Mouse (Mus musculus): ENCODE data around the gene Gpx3.
A peak's percentile ranks its signal among the peaks of the same experiment; 100 is the strongest.
"Not testable (repeated sequence)": the region's sequence is repeated elsewhere in the genome, so short reads cannot be mapped to it uniquely, and the experiment has no call there.

Gene Gpx3

GRCm38 (mm10) chr11:54881051-54881474 is 21.2 kb upstream of the Gpx3 start:
- DNase-seq: peak; percentile 52

DNA sequence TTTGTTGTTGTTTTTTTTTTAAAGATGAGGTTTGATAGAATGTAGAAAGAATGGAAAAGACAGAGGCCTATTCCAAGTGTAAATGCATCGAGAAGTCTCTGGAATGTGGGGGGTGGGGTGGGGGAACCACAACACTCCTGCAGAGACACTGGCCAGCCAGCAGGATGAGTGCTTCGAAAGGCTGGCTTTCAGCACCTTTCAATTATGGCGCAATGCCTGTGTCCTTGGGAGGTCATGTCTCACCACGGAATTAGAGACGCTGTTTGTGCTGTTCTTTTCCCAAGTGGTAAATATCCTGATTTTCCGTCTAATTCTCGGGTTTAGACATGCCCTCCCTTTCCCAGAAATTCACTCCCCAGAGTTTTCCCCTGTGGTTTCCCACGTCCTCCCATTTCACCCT is 19.6 kb upstream of the Gpx3 start:
- peak; percentile 72 for DNase-seq

DNA sequence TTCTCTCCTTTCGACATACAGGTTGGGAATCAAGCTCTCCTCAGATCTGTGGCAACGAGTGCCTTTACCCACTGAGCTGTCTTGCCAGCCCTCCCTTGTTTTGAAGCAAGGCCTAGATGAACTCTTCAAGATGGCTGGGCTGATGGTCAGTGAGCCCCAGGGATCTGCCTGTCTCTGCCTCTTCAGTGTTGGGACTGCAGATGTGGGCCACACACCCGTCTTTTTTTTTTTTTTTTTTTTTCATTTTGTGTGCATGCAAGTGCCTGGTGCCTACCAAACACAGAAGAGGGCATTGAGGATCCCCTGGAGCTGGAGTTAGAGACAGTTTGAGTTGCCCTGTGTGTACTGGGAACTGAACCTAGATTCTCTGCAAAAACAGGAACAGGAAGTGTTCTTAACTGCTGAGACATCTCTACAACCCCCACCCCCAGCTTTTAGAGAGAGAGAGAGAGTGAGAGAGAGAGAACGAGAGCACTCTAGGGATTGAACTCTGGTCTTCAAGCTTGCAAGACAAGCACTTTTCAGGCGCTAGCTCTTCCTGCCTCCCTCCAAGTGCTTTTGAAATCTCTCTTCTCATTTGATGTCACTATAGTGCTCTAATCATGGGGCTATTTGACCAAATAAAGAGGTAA is 17.9 kb upstream of the Gpx3 start:
- no peak for DNase-seq

GRCm38 (mm10) chr11:54884937-54885336 is 17.3 kb upstream of the Gpx3 start:
- DNase-seq: peak; percentile 80

DNA sequence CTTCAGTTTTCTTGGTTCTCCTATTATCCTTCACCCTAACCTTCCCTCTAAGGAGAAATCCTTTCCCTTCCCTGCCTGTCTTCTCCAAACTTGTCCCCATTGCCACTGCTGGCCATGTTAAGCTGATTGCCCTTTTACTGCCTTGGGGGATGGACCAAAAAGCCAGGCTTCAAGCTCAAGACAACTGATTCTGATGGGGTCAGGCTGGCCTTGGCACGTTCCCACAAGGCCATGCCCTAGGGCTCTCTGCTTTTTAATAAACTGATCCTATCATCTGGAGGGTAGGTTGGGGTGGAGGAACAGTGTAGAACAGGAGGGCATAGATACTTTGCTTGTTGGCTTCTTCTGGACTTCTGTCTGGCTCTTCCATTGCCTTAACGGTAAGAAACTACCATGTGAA is 16.8 kb upstream of the Gpx3 start:
- DNase-seq: no peak

DNA sequence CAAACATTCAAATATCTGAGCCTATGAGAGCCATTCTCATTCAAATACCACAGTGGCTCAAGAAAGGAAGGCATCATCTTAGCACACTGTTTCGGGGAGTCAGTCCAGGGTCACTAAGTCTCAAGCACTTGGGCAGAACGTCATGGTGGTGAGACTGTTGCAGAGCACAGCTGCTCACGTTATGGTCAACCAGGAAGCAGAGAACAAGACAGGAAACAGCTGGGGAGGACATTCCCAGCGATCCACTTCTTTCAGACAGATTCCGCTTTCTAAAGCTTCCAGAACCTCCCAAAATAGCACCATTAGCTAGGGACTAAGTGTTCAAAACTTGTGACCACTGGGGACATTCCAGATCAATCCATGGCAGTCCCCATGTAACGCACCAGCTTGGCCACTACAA is 14.3 kb upstream of the Gpx3 start:
- no peak for DNase-seq

GRCm38 (mm10) chr11:54891341-54891740 is 10.9 kb upstream of the Gpx3 start:
- no peak for DNase-seq

- no peak for DNase-seq
These were observed 10.2 kb upstream of the Gpx3 start for GRCm38 (mm10) chr11:54892091-54892490.

DNA sequence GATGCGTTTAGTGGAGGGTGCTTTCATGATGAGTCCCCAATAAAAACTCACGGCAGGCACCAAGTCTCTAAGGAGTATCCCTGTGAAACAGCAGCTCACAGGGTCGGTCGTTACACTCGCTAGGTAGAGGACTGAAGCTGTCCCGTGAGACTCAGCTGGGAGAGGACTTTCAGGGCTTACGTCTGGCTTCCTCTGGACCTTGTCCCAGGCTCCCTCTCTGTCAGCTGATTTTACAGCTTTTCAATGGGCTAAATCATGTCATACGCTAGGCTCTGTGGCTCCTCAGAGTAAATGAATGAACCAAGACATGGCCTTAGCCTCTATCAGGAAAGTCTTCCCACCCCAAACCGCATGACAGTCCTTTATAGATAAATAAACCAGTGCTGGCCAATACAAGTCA is 7.7 kb upstream of the Gpx3 start:
- DNase-seq: peak; percentile 55

- DNase-seq: not testable (repeated sequence)
These were observed 5.6 kb upstream of the Gpx3 start for GRCm38 (mm10) chr11:54896646-54897045.

- DNase-seq: peak; percentile 66
These were observed 4.8 kb upstream of the Gpx3 start for GRCm38 (mm10) chr11:54897470-54897869.

- DNase-seq: no peak
These were observed 2.6 kb upstream of the Gpx3 start for GRCm38 (mm10) chr11:54899657-54900056.

DNA sequence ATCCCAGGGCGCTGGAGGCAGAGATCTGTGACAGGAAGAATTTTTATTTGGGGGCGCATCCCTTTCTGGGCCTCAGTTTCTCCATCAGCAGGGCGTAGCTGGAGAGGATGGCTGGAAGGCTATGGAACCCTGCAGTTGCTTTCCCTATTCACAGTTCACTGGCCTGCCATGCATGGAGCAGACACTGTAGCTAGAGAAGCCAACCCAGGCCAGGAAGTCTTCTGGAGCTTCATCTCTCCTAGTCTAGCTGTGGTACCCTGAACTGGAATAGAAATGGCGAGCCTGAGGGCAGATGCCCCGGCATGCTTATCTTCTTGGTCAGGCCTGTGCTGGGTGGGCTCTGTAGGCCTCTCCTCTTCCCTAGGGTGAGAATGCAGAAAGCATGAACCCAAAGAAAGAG is 1.1 kb downstream of the Gpx3 start:
- DNase-seq: no peak

GRCm38 (mm10) chr11:54903940-54904706 is 1.9 kb downstream of the Gpx3 start:
- DNase-seq: peak; percentile 79

DNA sequence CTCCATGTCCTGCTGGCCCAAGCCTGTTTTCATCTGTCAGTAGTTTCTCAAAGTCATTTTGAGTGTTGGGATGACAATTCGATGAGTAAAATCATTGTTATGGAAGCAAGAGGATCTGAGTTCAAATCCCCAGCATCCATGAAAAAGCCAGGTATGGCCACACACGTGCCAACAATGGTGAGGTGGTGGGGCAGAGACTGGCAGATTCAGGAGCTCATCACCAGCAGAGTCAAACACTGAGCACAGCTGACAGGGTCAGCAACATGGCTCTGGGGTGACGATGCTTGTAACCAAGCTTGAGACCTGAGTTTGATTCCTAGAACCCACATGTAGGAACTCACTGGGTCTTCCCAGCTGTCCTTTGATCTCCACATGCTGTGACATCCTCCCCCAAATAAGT is 2.8 kb downstream of the Gpx3 start:
- DNase-seq: no peak

DNA sequence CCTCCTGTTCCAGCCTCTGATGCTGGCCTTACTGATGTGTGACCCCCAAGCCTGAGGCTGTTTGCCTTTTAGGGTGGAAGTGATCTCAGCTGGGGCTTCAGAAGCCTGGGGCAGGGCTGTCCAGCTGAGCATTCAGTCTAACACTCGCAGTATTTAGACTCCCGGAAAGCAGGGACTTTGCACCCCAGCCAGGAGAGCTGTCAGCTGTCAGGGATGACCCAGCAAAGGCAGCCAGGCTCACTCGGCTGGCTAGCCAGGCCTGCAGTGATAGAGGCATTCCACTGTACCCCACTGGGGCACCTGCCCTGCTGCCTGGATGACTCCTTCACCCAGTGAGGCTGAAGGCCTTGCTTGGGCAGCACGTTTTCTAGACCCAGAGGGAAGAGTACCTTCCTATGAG is 3.7 kb downstream of the Gpx3 start:
- peak; percentile 76 for DNase-seq

GRCm38 (mm10) chr11:54906466-54906865 is 4.2 kb downstream of the Gpx3 start:
- DNase-seq: no peak

DNA sequence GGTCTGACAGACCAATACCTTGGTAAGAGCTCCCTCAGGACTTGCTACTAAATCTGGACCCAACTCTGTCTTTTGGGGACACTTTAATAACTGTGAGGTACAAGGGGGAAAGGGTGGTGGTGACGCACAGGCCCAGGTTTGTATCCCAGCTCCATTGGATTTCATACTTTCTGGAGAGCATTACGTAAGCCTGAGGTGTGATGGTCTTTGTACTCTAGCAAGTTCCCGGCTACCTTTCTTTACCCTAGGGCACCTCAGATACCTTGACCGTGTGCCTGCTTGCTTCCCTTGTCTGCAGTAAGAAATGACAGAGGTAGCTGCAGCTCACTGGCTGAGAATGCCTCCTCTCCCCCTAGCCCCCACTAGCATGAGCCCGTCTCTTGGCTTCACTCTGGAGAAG is 5.0 kb downstream of the Gpx3 start:
- no peak for DNase-seq

- DNase-seq: no peak
These were observed 7.0 kb downstream of the Gpx3 start for GRCm38 (mm10) chr11:54909273-54909672.

DNA sequence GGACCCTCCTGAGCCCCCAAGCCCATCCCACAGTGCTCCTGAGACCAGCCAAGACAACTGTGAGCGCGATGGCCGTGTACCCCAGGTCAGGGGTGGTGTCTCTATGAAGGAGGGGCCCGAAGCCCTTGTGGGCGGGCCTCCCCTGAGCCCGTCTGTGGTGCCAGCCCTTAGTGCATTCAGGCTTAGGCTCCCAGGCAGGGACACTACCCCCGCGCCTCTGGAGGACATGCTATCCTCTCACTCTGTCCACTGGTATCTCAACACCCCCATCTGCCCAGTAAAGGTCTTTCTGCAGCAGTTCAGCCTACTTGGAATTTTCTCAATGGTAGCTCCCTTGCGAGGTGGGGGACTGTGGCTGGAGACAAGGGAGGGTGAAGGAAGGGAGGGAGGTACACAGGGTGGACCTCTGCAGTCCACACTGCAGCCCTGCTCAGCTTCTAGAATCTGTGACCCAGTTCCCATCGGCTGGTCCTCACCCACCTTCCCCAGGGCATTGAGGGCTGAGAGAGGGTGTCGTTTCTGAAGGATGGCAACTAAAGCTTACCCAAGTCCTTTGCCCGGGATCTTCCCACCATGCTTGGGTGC is 7.9 kb downstream of the Gpx3 start:
- DNase-seq: peak; percentile 14

GRCm38 (mm10) chr11:54911201-54911600 is 8.9 kb downstream of the Gpx3 start:
- peak; percentile 25 for DNase-seq

DNA sequence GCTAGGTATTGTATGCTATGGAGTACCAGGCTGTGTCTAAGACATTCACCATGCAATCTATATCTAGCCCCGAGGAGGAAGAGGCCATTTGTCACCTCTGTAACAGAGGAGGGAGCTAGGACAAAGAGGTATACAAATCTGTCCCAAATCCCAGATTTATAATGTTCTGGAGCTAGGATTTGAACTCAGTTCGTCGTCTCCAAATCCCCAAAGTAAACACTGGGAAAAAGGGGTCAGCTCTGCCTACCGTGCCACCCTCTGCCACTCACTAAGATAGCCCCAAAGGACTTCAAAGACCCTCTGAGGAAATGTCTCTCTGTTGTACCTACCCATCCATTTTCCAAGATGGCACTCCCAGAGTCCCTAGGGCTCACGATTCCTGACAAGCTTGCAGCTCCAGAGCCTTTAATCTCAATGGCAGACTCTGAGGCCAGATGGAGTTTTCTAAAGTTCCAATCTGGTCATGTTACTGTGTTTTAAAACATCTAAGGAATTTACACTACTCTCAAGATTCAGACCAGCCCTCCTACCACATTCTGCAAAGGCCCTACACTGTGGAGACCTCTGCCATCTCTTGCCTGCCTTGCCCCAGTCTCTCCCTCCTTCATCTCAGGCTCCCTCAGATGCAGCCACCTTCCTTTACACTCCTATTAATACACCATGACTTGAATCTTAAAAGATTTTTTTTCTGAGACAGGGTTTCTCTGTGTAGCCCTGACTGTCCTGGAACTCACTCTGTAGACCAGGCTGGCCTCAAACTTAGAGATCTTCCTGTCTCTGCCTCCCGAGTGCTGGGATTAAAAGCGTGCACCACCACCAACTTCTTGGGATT is 9.6 kb downstream of the Gpx3 start:
- DNase-seq: no peak
